Mouse (Mus musculus) kidney, postnatal 0 days (tissue): ENCODE data around the gene Smad3. TPM values are rescaled to one million over a fixed set of nuclear protein-coding genes. Genes with fewer than 3 reads are reported as not detected.
A peak's percentile ranks its signal among the peaks of the same experiment; 100 is the strongest.

Source experiments
- ATAC-seq: fragments of 200-750 bp; cut with Nextera tagmentation; replicated peaks from 2 replicates; pipeline ENCODE4 v1.8.0; 2017; ENCODE audit warnings: low read depth, moderate number of reproducible peaks, moderate TSS enrichment, moderate library complexity; ENCODE audit not compliant: low FRiP score
- DNase-seq: peaks from one replicate; pipeline ENCODE4 v3.0.0-alpha.2; 2016; ENCODE audit warnings: low spot score
- H3K27ac ChIP-seq: fragments of 300-500 bp; sonication (generic); 2 replicates; pipeline ENCODE4 v1.5.1; 2014; ENCODE audit warnings: mild to moderate bottlenecking
- H3K27me3 ChIP-seq: fragments of 300-500 bp; sonication (generic); 2 replicates; pipeline ENCODE4 v1.6.1; 2014; ENCODE audit warnings: low read length, mixed read lengths; ENCODE audit not compliant: insufficient read depth
- H3K36me3 ChIP-seq: fragments of 300-500 bp; sonication (generic); 2 replicates; pipeline ENCODE4 v1.6.1; 2014; ENCODE audit warnings: low read length, mixed read lengths; ENCODE audit not compliant: insufficient read depth
- H3K4me1 ChIP-seq: fragments of 300-500 bp; sonication (generic); replicated peaks from 2 replicates; pipeline ENCODE4 v1.6.1; 2014; ENCODE audit warnings: antibody characterized with exemption, low read length, mixed read lengths; ENCODE audit not compliant: insufficient read depth
- H3K4me2 ChIP-seq: fragments of 300-500 bp; sonication (generic); 2 replicates; pipeline ENCODE4 v1.6.1; 2014; ENCODE audit warnings: mild to moderate bottlenecking, low read length, moderate library complexity, mixed read lengths
- H3K4me3 ChIP-seq: fragments of 300-500 bp; sonication (generic); replicated peaks from 2 replicates; pipeline ENCODE4 v1.5.1; 2014; ENCODE audit warnings: low read depth, low read length
- H3K9ac ChIP-seq: fragments of 300-500 bp; sonication (generic); 2 replicates; pipeline ENCODE4 v1.6.1; 2014; ENCODE audit warnings: low read depth, low read length
- H3K9me3 ChIP-seq: fragments of 300-500 bp; sonication (generic); replicated peaks from 2 replicates; pipeline ENCODE4 v1.6.1; 2016; ENCODE audit warnings: low read length, inconsistent platforms, mixed read lengths
- CTCF ChIP-seq: IDR thresholded peaks from 2 replicates; pipeline ENCODE4 v1.5.1; 2016; ENCODE audit warnings: antibody characterized with exemption, low read depth, mild to moderate bottlenecking, moderate library complexity
- WGBS: fragments of 180-500 bp; shearing (Covaris S2); extraction: QIAGEN DNeasy Blood & Tissue Kit; methylation state at CpG from one replicate; pipeline ENCODE4 v1.1.7; 2014; 5-methylcytosine and 5-hydroxymethylcytosine counted together
- polyA plus RNA-seq: library from polyadenylated mRNA; unstranded; fragments of >200 nt; fragmentation: Nextera tagmentation; extraction: Ambion mirVana; gene quantifications from 2 replicates; pipeline ENCODE4 v1.2.1, GENCODE M21; 2015

The Smad3 gene
- polyA plus RNA-seq, 1 experiment from 2014 or later = 20.0 TPM

DNA sequence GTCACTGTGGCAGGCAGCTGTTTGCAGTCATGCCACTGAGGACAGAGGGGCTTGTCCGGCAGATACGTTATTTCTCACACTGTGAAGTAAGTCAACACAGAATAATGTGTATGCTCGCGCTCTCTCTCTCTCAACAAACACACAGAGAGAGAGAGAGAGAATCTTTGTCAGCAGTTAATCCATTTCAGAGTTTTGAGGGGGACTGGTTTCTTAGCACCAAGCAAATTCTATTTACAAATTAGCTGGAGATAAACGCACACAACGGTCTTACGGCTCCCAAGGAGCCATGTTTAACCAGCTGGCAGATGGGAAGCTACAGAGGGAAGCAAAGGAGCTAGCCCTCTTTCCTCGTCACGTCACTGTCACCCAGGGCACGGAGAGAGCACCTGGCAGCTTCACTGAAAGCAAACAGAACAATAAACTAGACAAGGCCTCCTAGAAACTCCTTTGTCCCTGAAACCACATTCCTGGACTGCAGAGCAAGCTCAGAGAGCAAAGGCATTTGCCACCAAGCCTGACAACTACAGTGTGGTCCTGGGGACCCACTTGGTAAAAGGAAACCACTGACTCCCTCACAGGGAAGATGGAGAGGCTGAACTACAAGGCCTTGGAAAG lies 7.3 kb downstream of the Smad3 start:
- Histone ChIP-seq H3K27me3 (no peaks in the 10 kb centered on the region), H3K9ac (no peak overlapping the region), H3K4me2 (no peak overlapping the region), H3K27ac (0 out of 2 replicates have a peak overlapping the region, but pooled peaks have one; percentile 14), H3K36me3 (no peaks in the 10 kb centered on the region), H3K9me3 (no peaks in the 10 kb centered on the region), H3K4me3 (no peak overlapping the region), H3K4me1 (peaks cover 79% of the 10 kb centered on the region)
- WGBS = 32% methylated on average over 10 of the region's 10 CpGs
- TF ChIP-seq CTCF = no peak
- ATAC-seq = no peak
- no peak for DNase-seq

DNA sequence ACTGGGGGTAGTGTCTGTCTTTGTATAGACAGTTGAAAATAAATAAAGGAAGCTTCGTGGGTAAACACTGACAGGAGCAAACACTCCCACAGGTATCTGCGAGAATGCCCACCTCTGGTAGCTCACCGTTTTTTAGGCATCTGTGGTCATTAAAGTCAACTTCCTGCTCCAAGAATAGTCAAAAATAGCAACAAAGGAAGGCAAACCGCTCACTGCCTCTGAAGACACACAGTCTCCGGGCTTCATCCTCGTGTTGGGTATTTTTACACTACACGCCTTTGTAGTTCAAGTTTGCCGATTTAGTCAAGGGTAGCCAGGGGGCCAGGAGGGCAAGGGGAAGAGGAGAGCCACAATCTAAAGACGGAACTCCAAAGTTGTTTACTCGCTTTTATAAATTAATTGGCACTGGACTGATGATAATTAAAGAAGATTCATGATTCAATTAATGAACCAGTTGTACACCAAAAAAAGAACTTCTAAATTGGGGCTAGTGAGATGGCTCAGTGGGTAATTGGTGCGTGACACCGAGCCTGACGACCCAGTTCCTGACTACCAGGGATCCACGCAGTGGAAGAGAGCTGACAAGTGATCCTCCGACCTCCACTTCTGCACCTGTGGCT lies 8.4 kb downstream of the Smad3 start:
- Histone ChIP-seq H3K4me3 (no peak overlapping the region), H3K4me2 (peak overlapping the region; percentile 11; the same call in 1 of the 2 replicates), H3K9me3 (no peaks in the 10 kb centered on the region), H3K27ac (0 out of 2 replicates have a peak overlapping the region, but pooled peaks have one; percentile 8), H3K36me3 (no peaks in the 10 kb centered on the region), H3K9ac (no peak overlapping the region), H3K4me1 (peaks cover 76% of the 10 kb centered on the region), H3K27me3 (no peaks in the 10 kb centered on the region)
- ATAC-seq (no peak), DNase-seq (no peak)
- 20% methylated on average over 15 of the region's 15 CpGs for WGBS
- no peak for TF ChIP-seq CTCF

DNA sequence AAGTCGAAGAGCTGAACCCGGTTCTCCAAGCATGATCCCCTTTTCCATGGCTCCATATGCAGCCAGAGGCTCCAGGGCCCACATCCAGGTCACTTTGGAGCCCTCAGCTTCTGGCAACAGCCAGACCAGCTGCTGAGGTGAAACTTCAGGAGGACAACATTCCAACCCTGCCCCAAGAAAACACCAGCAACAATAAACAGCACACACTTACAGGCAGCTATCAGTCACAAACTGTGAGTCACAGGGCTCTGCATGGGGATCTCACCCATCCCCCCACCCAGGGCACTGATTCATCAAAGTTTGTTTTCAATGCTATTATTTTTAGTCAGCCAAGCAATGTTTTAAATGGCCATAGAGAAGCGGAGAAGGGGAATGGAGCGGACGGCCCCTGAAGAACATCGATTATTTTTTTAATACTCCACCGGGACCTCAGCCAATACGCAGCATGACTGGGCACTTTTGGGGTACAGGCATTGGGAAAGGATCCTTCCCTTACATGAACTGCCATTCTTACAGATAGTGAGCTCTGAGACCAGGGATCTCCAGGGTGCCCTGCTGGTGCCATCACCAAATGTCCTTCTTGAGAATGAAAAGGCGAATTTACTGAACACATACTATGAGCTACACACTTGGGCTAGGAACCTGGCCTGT lies 10.0 kb downstream of the Smad3 start:
- Histone ChIP-seq H3K4me3 (no peak overlapping the region), H3K36me3 (no peaks in the 10 kb centered on the region), H3K4me1 (peaks cover 76% of the 10 kb centered on the region), H3K9ac (no peak overlapping the region), H3K4me2 (no peak overlapping the region), H3K27me3 (no peaks in the 10 kb centered on the region), H3K9me3 (no peaks in the 10 kb centered on the region), H3K27ac (no peak overlapping the region)
- no peak for TF ChIP-seq CTCF
- ATAC-seq (no peak), DNase-seq (no peak)
- WGBS = 79% methylated on average over 9 of the region's 9 CpGs

DNA sequence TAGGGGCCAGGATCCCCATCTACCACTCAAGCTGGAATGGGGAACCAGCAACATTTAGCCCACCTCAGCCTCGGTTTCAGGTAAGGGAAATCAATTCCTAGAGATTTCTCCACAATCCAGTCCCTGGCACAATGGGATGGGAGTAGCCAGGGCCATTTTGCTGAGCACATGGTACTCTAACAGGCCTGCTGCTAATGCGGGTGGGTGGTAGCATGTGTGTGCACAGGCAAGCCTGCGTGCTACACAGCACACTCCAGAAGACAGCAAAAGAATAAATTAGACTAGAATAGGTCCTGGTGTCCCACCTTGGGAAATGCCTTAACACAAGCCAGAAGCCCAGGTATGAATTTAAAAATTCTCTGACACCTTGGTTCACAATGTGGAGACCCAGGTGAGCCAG lies 10.8 kb downstream of the Smad3 start:
- ATAC-seq (no peak), DNase-seq (no peak)
- Histone ChIP-seq H3K4me3 (no peak overlapping the region), H3K4me1 (peaks cover 79% of the 10 kb centered on the region), H3K27ac (peak overlapping the region; percentile 71; the same call in 1 of the 2 replicates), H3K36me3 (no peaks in the 10 kb centered on the region), H3K9ac (no peak overlapping the region), H3K4me2 (no peak overlapping the region), H3K27me3 (no peaks in the 10 kb centered on the region), H3K9me3 (no peaks in the 10 kb centered on the region)
- WGBS = 94% methylated on average over 3 of the region's 3 CpGs
- TF ChIP-seq CTCF = no peak

DNA sequence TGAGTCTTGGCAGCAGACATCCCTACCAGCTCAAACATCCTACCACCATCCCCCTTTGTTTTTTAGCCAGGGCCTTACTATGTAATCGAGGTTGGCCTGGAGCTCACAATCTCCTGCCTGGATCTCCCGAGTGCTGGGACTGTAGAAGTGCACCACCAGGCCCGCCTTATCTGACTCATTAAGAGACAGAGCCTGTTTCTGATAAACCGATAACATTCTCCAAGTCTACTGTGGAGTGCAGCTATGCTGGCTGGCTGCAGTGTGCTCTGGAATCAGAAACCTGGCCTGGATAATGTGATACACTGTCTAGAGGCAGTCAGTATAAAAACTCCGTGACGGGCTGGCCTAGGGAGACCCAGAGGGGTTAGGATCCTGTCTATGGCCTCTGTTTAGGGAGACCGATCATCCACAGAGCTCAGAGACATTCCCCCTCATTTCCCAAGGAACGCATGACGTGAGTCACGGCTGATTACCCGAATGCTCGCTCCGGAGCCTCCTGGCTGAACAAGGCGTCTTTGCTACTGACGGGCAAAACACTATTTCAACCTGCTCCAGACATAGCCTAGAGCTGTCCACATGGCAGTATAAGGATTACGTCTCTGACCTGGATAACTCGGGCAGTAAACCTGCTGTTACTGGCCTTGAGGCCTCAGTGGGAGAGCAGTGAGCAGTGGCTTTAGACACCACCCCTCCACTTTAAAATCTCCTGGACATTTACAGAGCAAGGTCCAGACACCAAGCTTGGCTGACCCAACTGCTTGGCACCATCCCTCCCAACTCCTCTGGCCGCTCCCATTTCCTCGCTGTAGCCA lies 11.8 kb downstream of the Smad3 start:
- no peak overlapping the region for H3K9ac ChIP-seq
- peak; percentile 70 for ATAC-seq

DNA sequence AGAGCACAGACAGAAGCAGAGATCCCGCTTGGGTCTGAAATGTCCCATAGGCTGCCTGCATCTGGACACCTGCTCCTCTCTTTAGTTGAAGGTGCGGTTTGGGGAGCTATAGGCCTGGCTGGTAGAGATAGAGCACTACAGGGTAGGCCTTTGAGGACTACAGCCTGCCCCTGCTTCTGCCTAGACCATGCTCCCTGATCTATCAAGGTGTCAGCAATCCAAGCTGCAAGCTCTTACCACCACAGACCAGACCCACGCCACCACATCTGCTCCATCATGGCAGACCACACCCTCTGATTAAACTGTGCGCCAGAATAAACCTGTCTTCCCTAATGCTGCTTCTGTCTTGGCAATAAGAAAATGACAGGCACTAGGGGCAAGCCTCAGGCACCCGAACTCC lies 13.2 kb downstream of the Smad3 start:
- WGBS = 94% methylated on average over 5 of the region's 5 CpGs
- no peak for DNase-seq
- H3K36me3 ChIP-seq = 0 out of 2 replicates have a peak, but pooled peaks cover 4% of the 10 kb centered on the region
- H3K9me3 ChIP-seq = no peaks in the 10 kb centered on the region
- no peak for TF ChIP-seq CTCF
- no peak overlapping the region for H3K4me3 ChIP-seq
- H3K4me1 ChIP-seq = peaks cover 68% of the 10 kb centered on the region
- H3K4me2 ChIP-seq = no peak overlapping the region
- H3K9ac ChIP-seq = no peak overlapping the region
- ATAC-seq = no peak
- no peaks in the 10 kb centered on the region for H3K27me3 ChIP-seq
- no peak overlapping the region for H3K27ac ChIP-seq

More for the DNA sequence above, 11.8 kb downstream of the Smad3 start:
- H3K27ac ChIP-seq = peak overlapping the region; percentile 71
- 26% methylated on average over 19 of the region's 19 CpGs for WGBS
- H3K9me3 ChIP-seq = no peaks in the 10 kb centered on the region
- no peak overlapping the region for H3K4me3 ChIP-seq
- TF ChIP-seq CTCF = no peak
- no peaks in the 10 kb centered on the region for H3K27me3 ChIP-seq
- no peak for DNase-seq
- peak overlapping the region; percentile 2; the same call in 1 of the 2 replicates for H3K4me2 ChIP-seq
- no peaks in the 10 kb centered on the region for H3K36me3 ChIP-seq
- H3K4me1 ChIP-seq = peaks cover 80% of the 10 kb centered on the region
